Mouse (Mus musculus) embryonic facial prominence, embryonic 12.5 days (tissue): ENCODE data around the gene Plekha7. TPM values are rescaled to one million over a fixed set of nuclear protein-coding genes. Genes with fewer than 3 reads are reported as not detected.
"Not testable (repeated sequence)": the region's sequence is repeated elsewhere in the genome, so short reads cannot be mapped to it uniquely, and the experiment has no call there.

ENCODE experiments used
- ATAC-seq: fragments of 200-750 bp; cut with Nextera tagmentation; 2 replicates; pipeline ENCODE4 v1.8.0; 2017; ENCODE audit not compliant: insufficient number of reproducible peaks, insufficient read depth, low FRiP score, low TSS enrichment
- H3K27ac ChIP-seq: fragments of 300-500 bp; sonication (generic); 2 replicates; pipeline ENCODE4 v1.5.1; 2016; ENCODE audit warnings: mild to moderate bottlenecking
- H3K27me3 ChIP-seq: fragments of 300-500 bp; sonication (generic); 2 replicates; pipeline ENCODE4 v1.6.1; 2016; ENCODE audit warnings: mild to moderate bottlenecking, moderate library complexity
- H3K36me3 ChIP-seq: fragments of 300-500 bp; sonication (generic); 2 replicates; pipeline ENCODE4 v1.6.1; 2016; ENCODE audit warnings: mild to moderate bottlenecking
- H3K4me1 ChIP-seq: fragments of 300-500 bp; sonication (generic); 2 replicates; pipeline ENCODE4 v1.6.1; 2016
- H3K4me2 ChIP-seq: fragments of 300-500 bp; sonication (generic); replicated peaks from 2 replicates; pipeline ENCODE4 v1.6.1; 2016; ENCODE audit warnings: mild to moderate bottlenecking, moderate library complexity
- H3K4me3 ChIP-seq: fragments of 300-500 bp; sonication (generic); 2 replicates; pipeline ENCODE4 v1.5.1; 2016; ENCODE audit warnings: mild to moderate bottlenecking
- H3K9ac ChIP-seq: fragments of 300-500 bp; sonication (generic); 2 replicates; pipeline ENCODE4 v1.6.1; 2016; ENCODE audit warnings: mild to moderate bottlenecking, moderate library complexity
- H3K9me3 ChIP-seq: fragments of 300-500 bp; sonication (generic); 2 replicates; pipeline ENCODE4 v1.6.1; 2016; ENCODE audit warnings: mild to moderate bottlenecking, moderate library complexity
- WGBS: fragments of 180-500 bp; shearing (Covaris S2); methylation state at CpG from one replicate; pipeline ENCODE4 v1.1.7; 2016; 5-methylcytosine and 5-hydroxymethylcytosine counted together
- polyA plus RNA-seq: library from polyadenylated mRNA; unstranded; fragments of >200 nt; fragmentation: Nextera tagmentation; extraction: Ambion mirVana; gene quantifications from 2 replicates; pipeline ENCODE4 v1.2.1, GENCODE M21; 2016

Gene Plekha7
- polyA plus RNA-seq, 1 experiment from 2014 or later, result 9.3 TPM

- Histone ChIP-seq H3K27me3 (no peaks in the 10 kb centered on the region), H3K9me3 (no peaks in the 10 kb centered on the region), H3K4me2 (no peak overlapping the region), H3K4me1 (peaks cover 10% of the 10 kb centered on the region; the same call in 1 of the 2 replicates), H3K27ac (no peak overlapping the region), H3K36me3 (no peaks in the 10 kb centered on the region), H3K9ac (no peak overlapping the region), H3K4me3 (no peak overlapping the region)
- no peak for ATAC-seq
- 85% methylated on average over 4 of the region's 4 CpGs for WGBS
Measured at GRCm38 (mm10) chr7:116120737-116121136, 187.4 kb downstream of the Plekha7 start.

DNA sequence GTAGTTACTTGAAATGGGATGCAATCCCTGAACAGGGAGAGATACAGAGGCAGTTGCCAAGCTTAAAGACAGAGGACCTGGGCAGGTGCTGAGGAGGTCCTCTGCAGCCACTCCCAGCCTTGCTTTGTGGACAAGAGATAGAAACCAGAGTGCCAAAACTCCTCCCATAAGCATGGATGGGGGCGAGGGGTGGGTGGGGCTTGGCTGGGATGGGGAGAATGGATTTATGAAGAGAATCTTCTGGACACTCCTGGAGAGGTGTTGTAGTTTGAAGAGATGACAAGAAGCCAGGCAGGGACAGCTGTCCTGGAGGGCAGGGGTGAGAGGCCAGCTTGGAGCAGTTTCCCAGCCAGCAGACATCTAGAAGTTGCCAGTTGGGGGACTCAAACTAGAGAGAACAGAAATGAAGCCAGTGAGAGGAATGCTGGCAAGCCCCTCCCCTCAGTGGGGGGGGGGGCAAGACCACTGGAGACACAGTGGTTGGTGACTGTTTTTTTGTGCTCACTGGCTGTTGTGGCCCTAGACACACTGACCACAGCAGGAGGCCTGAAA is 188.8 kb downstream of the Plekha7 start:
- H3K4me2 ChIP-seq, result no peak overlapping the region
- H3K4me1 ChIP-seq, result peaks cover 10% of the 10 kb centered on the region; the same call in 1 of the 2 replicates
- H3K27me3 ChIP-seq, result no peaks in the 10 kb centered on the region
- H3K36me3 ChIP-seq, result no peaks in the 10 kb centered on the region
- 81% methylated on average over 1 of the region's 1 CpGs for WGBS
- no peak overlapping the region for H3K9ac ChIP-seq
- no peaks in the 10 kb centered on the region for H3K9me3 ChIP-seq
- H3K4me3 ChIP-seq, result no peak overlapping the region
- no peak for ATAC-seq
- H3K27ac ChIP-seq, result no peak overlapping the region

- ATAC-seq, result no peak
- Histone ChIP-seq H3K4me1 (no peaks in the 10 kb centered on the region), H3K9me3 (no peaks in the 10 kb centered on the region), H3K4me2 (no peak overlapping the region), H3K4me3 (no peak overlapping the region), H3K36me3 (no peaks in the 10 kb centered on the region), H3K27me3 (no peaks in the 10 kb centered on the region), H3K9ac (no peak overlapping the region), H3K27ac (no peak overlapping the region)
- 85% methylated on average over 2 of the region's 2 CpGs for WGBS
Measured at GRCm38 (mm10) chr7:116115991-116116390, 192.2 kb downstream of the Plekha7 start.

DNA sequence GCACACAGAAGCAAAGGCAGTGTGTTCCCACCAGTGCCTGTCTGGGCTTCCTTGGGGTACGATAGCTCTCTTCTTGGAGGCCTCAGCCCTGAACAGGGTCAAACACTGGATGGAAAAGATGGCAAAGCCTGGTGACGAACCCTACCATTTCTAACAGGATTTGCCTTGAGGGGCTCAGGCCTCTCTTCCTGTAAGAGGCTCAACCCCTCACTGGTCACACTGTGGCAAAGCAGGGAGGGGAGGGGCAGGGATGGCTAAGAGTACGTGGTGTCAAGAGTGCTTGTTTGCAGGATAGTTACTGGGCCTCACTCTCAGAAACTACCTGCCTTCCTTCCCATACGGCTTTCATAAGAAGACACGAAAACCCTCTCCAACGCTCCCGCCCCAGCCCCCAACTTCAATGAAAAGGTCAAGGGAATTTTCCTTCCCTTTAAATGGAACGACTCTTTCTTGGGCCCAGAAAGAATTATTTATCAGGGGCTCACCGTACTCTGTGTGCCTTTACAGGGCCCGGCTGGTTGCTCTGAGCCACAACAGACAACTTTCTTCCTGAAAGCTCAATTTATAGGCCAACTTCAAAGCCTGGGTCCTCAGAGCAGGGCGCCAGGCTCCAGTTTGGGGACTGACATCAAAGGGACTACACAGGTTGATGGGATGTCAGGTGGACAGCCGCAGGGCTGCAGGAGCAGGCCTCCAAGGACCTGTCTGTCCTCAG is 192.8 kb downstream of the Plekha7 start:
- H3K4me3 ChIP-seq, result no peak overlapping the region
- no peak overlapping the region for H3K4me2 ChIP-seq
- no peaks in the 10 kb centered on the region for H3K4me1 ChIP-seq
- H3K27ac ChIP-seq, result no peak overlapping the region
- ATAC-seq, result no peak
- no peaks in the 10 kb centered on the region for H3K27me3 ChIP-seq
- H3K36me3 ChIP-seq, result no peaks in the 10 kb centered on the region
- WGBS, result 65% methylated on average over 12 of the region's 12 CpGs
- no peaks in the 10 kb centered on the region for H3K9me3 ChIP-seq
- no peak overlapping the region for H3K9ac ChIP-seq

DNA sequence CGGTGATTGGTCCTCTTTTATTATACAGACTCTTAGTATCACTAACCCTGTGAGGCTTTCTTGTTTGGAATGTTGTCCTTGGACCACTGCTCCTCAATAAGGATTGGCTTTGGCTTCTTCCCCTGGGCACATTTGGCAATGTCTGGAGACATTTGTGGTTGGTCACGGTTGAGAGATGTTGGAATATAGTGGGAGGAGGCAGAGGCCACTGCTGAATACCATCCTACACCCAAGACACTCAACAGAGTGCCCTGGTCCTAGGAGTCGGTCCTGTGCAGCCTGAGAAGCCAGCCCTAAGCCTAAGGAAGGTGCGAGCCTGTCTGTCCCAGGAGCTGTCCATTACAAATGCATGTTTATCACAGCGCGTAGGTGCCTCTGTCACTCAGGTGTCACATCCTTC is 196.6 kb downstream of the Plekha7 start:
- ATAC-seq, result no peak
- no peaks in the 10 kb centered on the region for H3K4me1 ChIP-seq

GRCm38 (mm10) chr7:116110661-116111060 is 197.5 kb downstream of the Plekha7 start:
- Histone ChIP-seq H3K4me3 (no peak overlapping the region), H3K4me1 (no peaks in the 10 kb centered on the region), H3K27ac (no peak overlapping the region), H3K27me3 (no peaks in the 10 kb centered on the region), H3K4me2 (no peak overlapping the region), H3K9me3 (no peaks in the 10 kb centered on the region), H3K9ac (no peak overlapping the region), H3K36me3 (peaks cover 22% of the 10 kb centered on the region)
- no peak for ATAC-seq
- 78% methylated on average over 3 of the region's 3 CpGs for WGBS

More for the DNA sequence above, 196.6 kb downstream of the Plekha7 start:
- no peak overlapping the region for H3K9ac ChIP-seq
- WGBS, result 84% methylated on average over 6 of the region's 6 CpGs
- H3K9me3 ChIP-seq, result no peaks in the 10 kb centered on the region
- H3K4me3 ChIP-seq, result no peak overlapping the region
- peaks cover 13% of the 10 kb centered on the region for H3K36me3 ChIP-seq
- H3K27ac ChIP-seq, result no peak overlapping the region
- H3K4me2 ChIP-seq, result no peak overlapping the region
- no peaks in the 10 kb centered on the region for H3K27me3 ChIP-seq

GRCm38 (mm10) chr7:116103091-116103490 is 205.1 kb downstream of the Plekha7 start:
- no peaks in the 10 kb centered on the region for H3K27me3 ChIP-seq
- H3K4me1 ChIP-seq, result no peaks in the 10 kb centered on the region
- ATAC-seq, result no peak
- no peak overlapping the region for H3K9ac ChIP-seq
- peaks cover 65% of the 10 kb centered on the region for H3K36me3 ChIP-seq
- no peaks in the 10 kb centered on the region for H3K9me3 ChIP-seq
- no peak overlapping the region for H3K4me2 ChIP-seq
- no peak overlapping the region for H3K27ac ChIP-seq
- no peak overlapping the region for H3K4me3 ChIP-seq
- WGBS, result 96% methylated on average over 9 of the region's 9 CpGs

DNA sequence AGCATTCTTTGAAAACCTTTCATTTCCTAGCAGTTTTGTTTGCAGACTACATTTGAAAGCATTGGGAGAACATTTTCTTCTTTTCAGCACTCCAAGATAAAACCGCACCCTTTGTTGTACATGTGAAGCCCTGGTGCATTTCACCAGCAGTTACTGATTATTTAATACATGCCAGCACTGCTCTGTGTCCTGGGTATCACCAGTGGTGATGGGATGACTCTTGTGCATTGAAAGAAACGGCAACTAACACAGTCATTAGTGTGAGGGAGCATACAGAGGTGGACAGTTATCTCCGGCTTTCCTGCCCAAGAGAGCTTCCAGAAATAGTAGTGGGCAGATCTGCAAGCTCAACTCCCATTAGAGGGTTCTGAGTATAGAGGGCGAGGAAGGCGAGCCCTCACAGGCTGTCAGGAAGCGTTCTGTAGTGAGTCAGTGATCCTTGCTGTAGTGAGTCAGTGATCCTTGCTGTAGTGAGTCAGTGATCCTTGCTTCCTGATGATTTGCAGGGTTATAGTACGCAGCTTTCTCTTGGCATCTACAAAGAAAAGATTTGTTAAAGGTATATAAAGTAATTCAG is 208.1 kb downstream of the Plekha7 start:
- 91% methylated on average over 7 of the region's 7 CpGs for WGBS
- no peak overlapping the region for H3K4me3 ChIP-seq
- H3K27ac ChIP-seq, result no peak overlapping the region
- no peak overlapping the region for H3K4me2 ChIP-seq
- no peak overlapping the region for H3K9ac ChIP-seq
- no peak for ATAC-seq
- peaks cover 8% of the 10 kb centered on the region for H3K4me1 ChIP-seq
- no peaks in the 10 kb centered on the region for H3K9me3 ChIP-seq
- no peaks in the 10 kb centered on the region for H3K27me3 ChIP-seq
- H3K36me3 ChIP-seq, result peaks cover 38% of the 10 kb centered on the region

DNA sequence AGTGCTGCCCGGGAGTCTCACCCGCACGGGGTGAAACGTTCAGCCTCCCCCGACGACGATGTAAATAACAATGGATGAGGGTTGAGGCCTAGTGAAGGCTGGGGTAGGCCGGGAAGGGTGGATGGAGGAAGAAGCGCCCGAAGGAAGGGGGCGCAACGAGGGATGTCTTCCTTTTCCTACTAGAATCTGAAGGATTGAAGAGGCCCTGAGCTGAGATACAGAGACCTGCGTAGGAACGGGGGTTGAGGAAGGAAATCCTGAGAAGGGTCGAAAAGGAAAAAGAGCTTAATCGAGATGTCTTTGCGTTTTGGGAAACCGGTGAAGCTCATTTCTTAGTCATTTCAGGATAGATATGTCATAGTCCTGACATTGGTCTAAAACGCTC is 214.7 kb downstream of the Plekha7 start:
- H3K27ac ChIP-seq, result peak overlapping the region; percentile 92
- peak; percentile 83 for ATAC-seq
- WGBS, result under 1% methylated on average over 19 of the region's 19 CpGs
- peak overlapping the region; percentile 77 for H3K4me2 ChIP-seq
- no peaks in the 10 kb centered on the region for H3K9me3 ChIP-seq
- H3K4me1 ChIP-seq, result peaks cover 16% of the 10 kb centered on the region
- H3K36me3 ChIP-seq, result no peaks in the 10 kb centered on the region
- peak overlapping the region; percentile 82 for H3K9ac ChIP-seq
- no peaks in the 10 kb centered on the region for H3K27me3 ChIP-seq
- H3K4me3 ChIP-seq, result peak overlapping the region; percentile 69

- peak; percentile 100 for ATAC-seq
- Histone ChIP-seq H3K4me1 (peaks cover 16% of the 10 kb centered on the region), H3K9ac (peak overlapping the region; percentile 82), H3K36me3 (no peaks in the 10 kb centered on the region), H3K9me3 (no peaks in the 10 kb centered on the region), H3K27ac (peak overlapping the region; percentile 92), H3K4me3 (peak overlapping the region; percentile 69), H3K27me3 (no peaks in the 10 kb centered on the region), H3K4me2 (peak overlapping the region; percentile 77)
- WGBS, result under 1% methylated on average over 38 of the region's 38 CpGs
Measured at GRCm38 (mm10) chr7:116092710-116093465, 215.3 kb downstream of the Plekha7 start.

GRCm38 (mm10) chr7:116084366-116084765 is 223.8 kb downstream of the Plekha7 start, which contains the start of gene Gm4353:
Gene Gm4353 (minus strand): TSS chr7:116084635.
- H3K4me2 ChIP-seq, ATAC-seq, H3K4me3 ChIP-seq, H3K9ac ChIP-seq, H3K27ac ChIP-seq, H3K4me1 ChIP-seq, H3K36me3 ChIP-seq, H3K9me3 ChIP-seq, H3K27me3 ChIP-seq: not testable (repeated sequence)
- WGBS, result 92% methylated on average over 11 of the region's 11 CpGs
